Mouse (Mus musculus) bone marrow, adult 2 months (tissue): ENCODE data around the gene A230050P20Rik.
A peak's percentile ranks its signal among the peaks of the same experiment; 100 is the strongest.

ENCODE experiments used
- CTCF ChIP-seq: fragments of 200-500 bp; IDR thresholded peaks from 2 replicates; pipeline ENCODE4 v1.5.1; 2011; ENCODE audit warnings: low read length, control low read depth; ENCODE audit not compliant: control insufficient read depth, insufficient read depth
- POLR2A ChIP-seq: fragments of 200-500 bp; IDR thresholded peaks from 2 replicates; pipeline ENCODE4 v1.6.1; 2011; ENCODE audit warnings: low read depth, mild to moderate bottlenecking, control low read depth, low read length, borderline replicate concordance; ENCODE audit not compliant: control insufficient read depth

DNA sequence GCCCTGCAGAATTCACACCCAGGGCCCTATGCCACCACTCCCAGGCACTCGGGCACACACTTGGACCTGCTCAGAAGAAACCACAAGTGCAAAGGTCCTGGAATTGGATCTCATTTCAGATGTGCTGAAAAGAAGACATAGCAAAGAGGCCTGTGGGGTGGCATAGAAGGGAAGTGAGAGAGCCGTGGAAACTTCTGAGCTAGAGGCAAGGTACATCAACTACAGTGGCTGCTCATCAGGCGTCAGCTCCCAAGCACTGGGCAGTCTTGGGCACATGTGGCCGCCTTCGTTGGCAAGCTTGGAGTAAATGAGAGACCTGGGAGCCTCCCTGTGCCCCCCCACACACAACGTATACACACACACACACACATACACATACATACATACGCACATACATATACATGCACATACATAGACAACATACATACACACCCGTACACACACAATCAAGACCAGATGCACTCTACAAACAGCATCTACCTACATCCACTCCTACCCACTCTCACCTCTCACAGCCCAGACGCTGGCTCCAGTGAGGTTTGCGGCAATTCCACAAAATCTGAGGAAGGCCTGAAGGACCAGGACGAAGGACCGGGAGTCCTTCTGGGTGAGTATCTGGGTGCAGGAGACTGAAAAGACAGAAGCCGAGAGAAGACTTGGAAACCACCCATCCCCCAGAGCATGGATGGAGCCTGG, 10.8 kb downstream of the A230050P20Rik start, which contains the start of gene Angptl6:
- TF ChIP-seq CTCF (0 out of 2 replicates have a peak, but pooled peaks have one; percentile 4), POLR2A (no peak)
